Comparison of ENCODE assay signal across 28 mouse cellular contexts in genomic region chr10:83076816-83077215, GRCm38 (mm10).
"Had no signal": no experiment of that assay in that cellular context is flagged by ENCODE, and none has a peak within 500 bp of the region (broad histone marks: within the 10 kb centered on the region; RNA-seq: fewer than 3 reads in every experiment).

No protein-coding gene starts in this region.

- H3K4me3 ChIP-seq: heart, adult 2 months; heart, embryonic 13.5 days; heart, embryonic 15.5 days; hindbrain, embryonic 13.5 days; hindbrain, embryonic 15.5 days; intestine, embryonic 15.5 days; layer of hippocampus, adult 2 months; left cerebral cortex, adult 2 months; limb, embryonic 10.5 days; limb, embryonic 12.5 days; liver, embryonic 13.5 days; liver, embryonic 15.5 days had no signal

- DNase-seq: gastrocnemius, postnatal 14 days; gastrocnemius, postnatal 36 days; heart, adult 11 months; heart, adult 2 months; heart, postnatal 14 days; heart, postnatal 36 days; kidney, adult 18-20 months; kidney, adult 8-10 months; kidney, postnatal 10 days; kidney, postnatal 25 days; kidney, postnatal 4 days; liver; liver, embryonic 13.5 days; liver, postnatal 0 days had no signal

- H3K27ac ChIP-seq: heart, adult 2 months; heart, embryonic 13.5 days; heart, embryonic 15.5 days; hindbrain, embryonic 13.5 days; hindbrain, embryonic 15.5 days; intestine, embryonic 15.5 days; layer of hippocampus, adult 2 months; left cerebral cortex, adult 2 months; limb, embryonic 10.5 days; limb, embryonic 12.5 days; liver, embryonic 13.5 days; liver, embryonic 15.5 days had no signal

- H3K36me3 ChIP-seq: heart, embryonic 13.5 days; heart, embryonic 15.5 days; hindbrain, embryonic 13.5 days; hindbrain, embryonic 15.5 days; intestine, embryonic 15.5 days; limb, embryonic 10.5 days; limb, embryonic 12.5 days; liver, embryonic 13.5 days; liver, embryonic 15.5 days had no signal

- H3K27me3 ChIP-seq: heart, embryonic 13.5 days; heart, embryonic 15.5 days; hindbrain, embryonic 13.5 days; hindbrain, embryonic 15.5 days; intestine, embryonic 15.5 days; liver, embryonic 13.5 days; liver, embryonic 15.5 days had no signal

- ATAC-seq: inflammation-experienced regulatory T-cells, adult 6 months; intestine, embryonic 15.5 days; intestine, postnatal 0 days; liver, postnatal 0 days had no signal

- H3K9me3 ChIP-seq: heart, embryonic 13.5 days; heart, embryonic 15.5 days; hindbrain, embryonic 13.5 days; hindbrain, embryonic 15.5 days; intestine, embryonic 15.5 days; limb, embryonic 10.5 days; limb, embryonic 12.5 days; liver, embryonic 13.5 days; liver, embryonic 15.5 days had no signal

- H3K4me2 ChIP-seq: heart, embryonic 11.5 days; heart, embryonic 13.5 days; heart, embryonic 15.5 days; hindbrain, embryonic 13.5 days; hindbrain, embryonic 15.5 days; intestine, embryonic 15.5 days; limb, embryonic 12.5 days; liver, embryonic 11.5 days; liver, embryonic 13.5 days; liver, embryonic 15.5 days had no signal

- H3K9ac ChIP-seq: heart, embryonic 13.5 days; heart, embryonic 15.5 days; hindbrain, embryonic 13.5 days; hindbrain, embryonic 15.5 days; intestine, embryonic 15.5 days; limb, embryonic 12.5 days; liver, embryonic 13.5 days; liver, embryonic 15.5 days; liver, postnatal 0 days had no signal
